Mouse (Mus musculus): ENCODE measurements at regions not wholly inside any gene's neighbourhood (a gene's known extent, or its start where the extent isn't known, plus 50 kb on each side); places are given as distances from the start of the nearest gene placed in this dataset.

DNA sequence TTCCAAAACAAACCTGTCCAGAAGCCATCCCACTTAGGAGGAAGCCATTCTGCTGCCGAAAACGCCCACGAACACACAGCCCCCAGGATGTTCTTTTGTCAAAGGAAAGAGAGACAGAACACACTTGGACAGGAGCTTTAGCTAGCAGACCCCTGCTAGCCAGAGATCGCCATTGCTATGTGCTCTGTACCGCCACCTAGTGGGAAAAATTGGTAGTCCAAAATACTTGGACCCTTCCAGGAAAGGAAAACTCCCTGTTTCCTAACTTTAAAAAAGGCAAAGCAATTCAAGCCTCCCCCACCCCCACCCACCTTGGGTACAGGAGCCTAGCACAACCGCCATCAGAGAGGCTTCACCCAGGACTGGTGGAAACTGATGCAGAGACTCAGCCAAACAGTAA lies 242.5 kb upstream of the Tbx18 start:
- WGBS, result 49% methylated on average over 6 of the region's 6 CpGs
- H3K4me1 ChIP-seq (ENCODE audit: control insufficient read depth, insufficient read depth, insufficient read length, low read length), result no peaks in the 10 kb centered on the region
- H3K4me3 ChIP-seq (ENCODE audit: low read depth, low read length), result no peak overlapping the region
- TF ChIP-seq CTCF (IDR thresholded peaks at IDR 0.05; ENCODE audit: extremely low read depth, insufficient read length, insufficient replicate concordance, low read depth, low read length) (peak; percentile 23; the same call in 1 of the 2 replicates), POLR2A (IDR thresholded peaks at IDR 0.05; ENCODE audit: low read depth, low read length) (no peak)
- no peaks in the 10 kb centered on the region for H3K27me3 ChIP-seq (ENCODE audit: control insufficient read depth, insufficient read depth, low read length)
- H3K27ac ChIP-seq (ENCODE audit: insufficient read depth, low read depth, low read length), result no peak overlapping the region
- H3K36me3 ChIP-seq (ENCODE audit: control insufficient read depth, insufficient read depth, low read length), result no peaks in the 10 kb centered on the region

DNA sequence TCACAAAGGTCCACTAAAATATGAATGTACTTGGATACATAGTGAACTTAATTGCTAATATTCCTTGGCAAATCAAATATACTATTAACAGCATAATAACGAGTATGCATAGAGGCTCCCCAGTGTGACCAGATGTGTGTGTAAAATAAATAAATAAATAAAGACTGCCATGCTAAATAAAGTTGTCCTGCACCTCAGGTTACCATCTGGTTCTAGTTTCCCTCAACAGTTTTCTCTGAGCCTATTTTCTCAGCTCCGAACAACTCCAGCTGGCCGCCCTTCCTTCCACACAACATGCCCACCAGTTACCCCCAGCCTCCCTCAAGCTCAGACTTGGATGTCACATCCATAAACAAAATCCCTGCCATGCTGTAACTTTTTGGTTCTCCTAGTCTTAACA lies 253.8 kb upstream of the Tbx18 start:
- TF ChIP-seq POLR2A (IDR thresholded peaks at IDR 0.05; ENCODE audit: low read depth, low read length), result no peak
- TF ChIP-seq CTCF (IDR thresholded peaks at IDR 0.05; ENCODE audit: extremely low read depth, insufficient read length, insufficient replicate concordance, low read depth, low read length), result no peak
- Histone ChIP-seq H3K27me3 (ENCODE audit: control insufficient read depth, insufficient read depth, low read length) (no peaks in the 10 kb centered on the region), H3K4me3 (ENCODE audit: low read depth, low read length) (no peak overlapping the region), H3K27ac (ENCODE audit: insufficient read depth, low read depth, low read length) (no peak overlapping the region), H3K36me3 (ENCODE audit: control insufficient read depth, insufficient read depth, low read length) (no peaks in the 10 kb centered on the region), H3K4me1 (ENCODE audit: control insufficient read depth, insufficient read depth, insufficient read length, low read length) (no peaks in the 10 kb centered on the region)
- 89% methylated on average over 3 of the region's 3 CpGs for WGBS

DNA sequence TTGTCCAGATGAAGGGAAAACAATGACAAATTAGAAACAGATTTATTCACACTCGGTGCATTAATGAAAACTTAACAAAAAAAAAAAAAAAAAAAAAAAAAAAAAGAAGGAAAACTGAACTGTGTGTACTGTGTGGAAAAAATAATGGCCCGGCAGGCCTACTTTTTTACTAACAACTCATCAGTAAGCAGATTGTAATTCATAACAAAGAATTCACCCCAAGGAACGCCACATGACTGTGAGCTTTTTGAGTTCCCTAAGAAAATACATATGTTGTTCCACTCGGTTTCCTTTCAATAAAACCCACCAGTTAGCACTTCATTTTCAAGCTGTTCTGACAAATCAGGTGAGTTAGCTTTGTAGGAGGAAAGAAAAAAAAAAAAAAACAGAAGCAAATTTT lies 254.4 kb upstream of the Tbx18 start:
- H3K4me1 ChIP-seq (ENCODE audit: control insufficient read depth, insufficient read depth, insufficient read length, low read length), result no peaks in the 10 kb centered on the region
- no peak overlapping the region for H3K27ac ChIP-seq (ENCODE audit: insufficient read depth, low read depth, low read length)
- no peaks in the 10 kb centered on the region for H3K27me3 ChIP-seq (ENCODE audit: control insufficient read depth, insufficient read depth, low read length)
- no peak overlapping the region for H3K4me3 ChIP-seq (ENCODE audit: low read depth, low read length)
- no peak for TF ChIP-seq CTCF (IDR thresholded peaks at IDR 0.05; ENCODE audit: extremely low read depth, insufficient read length, insufficient replicate concordance, low read depth, low read length)
- TF ChIP-seq POLR2A (IDR thresholded peaks at IDR 0.05; ENCODE audit: low read depth, low read length), result no peak
- no peaks in the 10 kb centered on the region for H3K36me3 ChIP-seq (ENCODE audit: control insufficient read depth, insufficient read depth, low read length)
- WGBS, result 80% methylated on average over 4 of the region's 4 CpGs

DNA sequence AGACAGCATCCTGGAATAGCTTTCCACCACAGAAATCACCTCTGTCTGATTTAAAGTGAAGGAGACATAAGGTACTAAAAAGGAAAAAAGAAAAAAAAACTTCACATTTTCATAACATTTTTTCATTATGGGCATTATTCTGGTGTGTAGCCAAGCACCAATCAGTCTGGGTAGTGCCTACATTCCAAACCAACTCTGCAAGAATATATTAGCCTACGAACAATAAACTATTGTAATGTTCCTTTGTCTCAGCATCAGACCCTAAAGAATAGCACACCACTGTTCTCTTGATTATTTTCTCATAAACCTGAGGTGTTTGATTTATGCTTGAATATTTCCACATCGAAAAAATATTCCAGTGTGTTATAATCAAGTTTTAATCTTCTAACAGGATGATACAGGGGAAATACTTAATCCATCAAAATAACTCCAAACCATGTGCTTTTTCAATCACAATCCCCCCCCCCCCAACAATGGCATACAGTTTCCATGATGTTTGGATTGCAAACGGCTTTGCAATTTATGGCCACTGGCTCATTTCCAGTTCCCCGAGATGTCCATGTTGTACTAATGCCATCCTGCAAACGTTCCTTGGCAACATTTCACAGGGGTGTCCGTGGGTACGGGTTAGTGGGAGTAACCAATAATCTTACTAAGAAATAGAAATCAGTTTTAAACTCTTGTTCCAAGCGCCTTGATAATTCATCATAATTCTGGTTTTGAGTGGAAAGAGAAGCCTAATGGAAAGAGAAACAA lies 275.1 kb upstream of the Tbx18 start:
- TF ChIP-seq POLR2A (IDR thresholded peaks at IDR 0.05; ENCODE audit: low read depth, low read length) (no peak), CTCF (IDR thresholded peaks at IDR 0.05; ENCODE audit: extremely low read depth, insufficient read length, insufficient replicate concordance, low read depth, low read length) (no peak)
- WGBS, result 76% methylated on average over 8 of the region's 8 CpGs
- Histone ChIP-seq H3K4me1 (ENCODE audit: control insufficient read depth, insufficient read depth, insufficient read length, low read length) (no peaks in the 10 kb centered on the region), H3K36me3 (ENCODE audit: control insufficient read depth, insufficient read depth, low read length) (no peaks in the 10 kb centered on the region), H3K4me3 (ENCODE audit: low read depth, low read length) (no peak overlapping the region), H3K27ac (ENCODE audit: insufficient read depth, low read depth, low read length) (no peak overlapping the region), H3K27me3 (ENCODE audit: control insufficient read depth, insufficient read depth, low read length) (no peaks in the 10 kb centered on the region)

DNA sequence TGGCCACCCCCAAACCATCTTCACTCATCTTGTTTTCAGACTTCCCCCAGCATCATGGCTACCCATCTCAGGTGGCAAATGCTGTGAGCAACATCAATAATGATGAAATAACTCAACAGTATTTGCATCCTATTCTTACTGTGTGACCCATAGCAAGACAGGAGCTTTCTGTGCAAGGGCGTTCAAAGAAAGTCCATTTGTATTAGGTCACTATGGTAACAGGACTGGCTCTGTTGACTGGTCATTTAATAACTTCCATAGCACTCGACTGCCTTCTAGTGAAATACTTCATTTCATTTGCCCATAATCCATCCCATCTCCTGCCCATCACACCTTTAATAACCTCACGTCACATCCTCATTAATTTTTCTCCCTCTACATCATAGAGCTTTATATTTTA lies 292.7 kb upstream of the Tbx18 start:
- H3K36me3 ChIP-seq (ENCODE audit: control insufficient read depth, insufficient read depth, low read length), result no peaks in the 10 kb centered on the region
- WGBS, result 63% methylated on average over 3 of the region's 3 CpGs
- no peaks in the 10 kb centered on the region for H3K4me1 ChIP-seq (ENCODE audit: control insufficient read depth, insufficient read depth, insufficient read length, low read length)
- no peak overlapping the region for H3K4me3 ChIP-seq (ENCODE audit: low read depth, low read length)
- no peaks in the 10 kb centered on the region for H3K27me3 ChIP-seq (ENCODE audit: control insufficient read depth, insufficient read depth, low read length)
- no peak for TF ChIP-seq POLR2A (IDR thresholded peaks at IDR 0.05; ENCODE audit: low read depth, low read length)
- no peak for TF ChIP-seq CTCF (IDR thresholded peaks at IDR 0.05; ENCODE audit: extremely low read depth, insufficient read length, insufficient replicate concordance, low read depth, low read length)
- H3K27ac ChIP-seq (ENCODE audit: insufficient read depth, low read depth, low read length), result no peak overlapping the region

DNA sequence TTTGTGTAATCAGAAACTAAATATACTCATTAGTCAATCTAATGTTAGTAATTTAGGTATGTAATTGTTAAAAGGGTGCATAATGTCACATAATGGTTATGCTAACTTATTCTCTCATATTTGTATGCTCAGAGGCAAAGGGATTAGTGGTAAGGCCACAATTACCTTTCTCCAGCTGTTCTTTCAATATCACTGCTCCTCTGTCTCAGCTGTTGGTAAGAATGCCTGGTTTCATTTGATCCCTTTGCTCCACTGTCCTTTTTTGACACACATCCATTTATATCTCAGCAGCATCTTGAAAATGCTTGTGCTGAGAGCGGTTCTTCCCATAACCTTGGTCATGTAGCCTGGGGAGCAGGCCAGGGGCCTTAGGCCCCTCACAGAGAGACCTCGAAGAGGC lies 294.9 kb upstream of the Tbx18 start:
- no peak overlapping the region for H3K27ac ChIP-seq (ENCODE audit: insufficient read depth, low read depth, low read length)
- WGBS, result 71% methylated on average over 2 of the region's 2 CpGs
- no peaks in the 10 kb centered on the region for H3K27me3 ChIP-seq (ENCODE audit: control insufficient read depth, insufficient read depth, low read length)
- no peak overlapping the region for H3K4me3 ChIP-seq (ENCODE audit: low read depth, low read length)
- no peaks in the 10 kb centered on the region for H3K36me3 ChIP-seq (ENCODE audit: control insufficient read depth, insufficient read depth, low read length)
- no peaks in the 10 kb centered on the region for H3K4me1 ChIP-seq (ENCODE audit: control insufficient read depth, insufficient read depth, insufficient read length, low read length)
- TF ChIP-seq POLR2A (IDR thresholded peaks at IDR 0.05; ENCODE audit: low read depth, low read length), result no peak
- no peak for TF ChIP-seq CTCF (IDR thresholded peaks at IDR 0.05; ENCODE audit: extremely low read depth, insufficient read length, insufficient replicate concordance, low read depth, low read length)

DNA sequence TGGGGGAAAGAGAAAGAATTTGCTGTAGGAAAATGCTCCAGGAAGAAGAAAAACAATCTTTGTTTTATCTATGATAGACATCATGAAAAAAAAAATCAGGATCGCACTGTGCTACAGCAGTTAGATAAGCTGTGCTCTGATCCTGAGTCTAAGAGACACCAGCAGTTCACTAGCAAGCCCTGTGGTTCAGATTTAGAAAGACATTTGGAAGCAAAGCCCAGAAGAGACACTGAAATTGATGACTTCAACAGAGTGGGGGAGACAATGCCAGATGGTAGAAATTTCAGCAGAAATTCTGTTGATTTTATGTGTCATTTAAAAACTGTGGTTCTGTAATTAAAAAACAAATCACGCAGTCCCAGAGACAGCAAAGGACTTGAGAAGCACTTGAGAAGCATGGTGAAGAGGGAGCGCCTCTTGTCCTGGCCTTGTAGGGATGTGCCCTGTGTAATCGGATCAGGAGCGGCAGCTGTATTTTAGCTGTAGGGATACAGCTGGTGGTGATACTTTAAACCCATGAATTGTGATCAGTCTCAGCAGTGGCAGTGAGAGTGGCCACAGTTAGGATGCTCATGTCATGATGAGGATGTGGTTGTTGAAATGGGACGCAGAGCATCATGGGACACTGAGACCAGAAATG lies 296.4 kb upstream of the Nt5e start:
- WGBS, result 81% methylated on average over 6 of the region's 6 CpGs
- no peaks in the 10 kb centered on the region for H3K36me3 ChIP-seq (ENCODE audit: control insufficient read depth, insufficient read depth, low read length)
- no peak for TF ChIP-seq POLR2A (IDR thresholded peaks at IDR 0.05; ENCODE audit: low read depth, low read length)
- TF ChIP-seq CTCF (IDR thresholded peaks at IDR 0.05; ENCODE audit: extremely low read depth, insufficient read length, insufficient replicate concordance, low read depth, low read length), result no peak
- no peak overlapping the region for H3K27ac ChIP-seq (ENCODE audit: insufficient read depth, low read depth, low read length)
- no peaks in the 10 kb centered on the region for H3K4me1 ChIP-seq (ENCODE audit: control insufficient read depth, insufficient read depth, insufficient read length, low read length)
- no peak overlapping the region for H3K4me3 ChIP-seq (ENCODE audit: low read depth, low read length)
- H3K27me3 ChIP-seq (ENCODE audit: control insufficient read depth, insufficient read depth, low read length), result no peaks in the 10 kb centered on the region

Data from small intestine, adult 2 months (tissue).